Mouse (Mus musculus): ENCODE measurements at regions not wholly inside any gene's neighbourhood (a gene's known extent, or its start where the extent isn't known, plus 50 kb on each side); places are given as distances from the start of the nearest gene placed in this dataset.

- Histone ChIP-seq H3K4me2 (no peak overlapping the region), H3K4me3 (no peak overlapping the region), H3K27me3 (no peaks in the 10 kb centered on the region), H3K9ac (no peak overlapping the region), H3K36me3 (no peaks in the 10 kb centered on the region), H3K9me3 (no peaks in the 10 kb centered on the region), H3K27ac (no peak overlapping the region), H3K4me1 (no peaks in the 10 kb centered on the region)
- no peak for ATAC-seq (ENCODE audit: borderline replicate concordance, extremely low read depth, low FRiP score, low TSS enrichment)
- WGBS, result 31% methylated on average over 1 of the region's 1 CpGs
Measured at GRCm38 (mm10) chr9:112811946-112812345, 576.2 kb upstream of the Arpp21 start.

DNA sequence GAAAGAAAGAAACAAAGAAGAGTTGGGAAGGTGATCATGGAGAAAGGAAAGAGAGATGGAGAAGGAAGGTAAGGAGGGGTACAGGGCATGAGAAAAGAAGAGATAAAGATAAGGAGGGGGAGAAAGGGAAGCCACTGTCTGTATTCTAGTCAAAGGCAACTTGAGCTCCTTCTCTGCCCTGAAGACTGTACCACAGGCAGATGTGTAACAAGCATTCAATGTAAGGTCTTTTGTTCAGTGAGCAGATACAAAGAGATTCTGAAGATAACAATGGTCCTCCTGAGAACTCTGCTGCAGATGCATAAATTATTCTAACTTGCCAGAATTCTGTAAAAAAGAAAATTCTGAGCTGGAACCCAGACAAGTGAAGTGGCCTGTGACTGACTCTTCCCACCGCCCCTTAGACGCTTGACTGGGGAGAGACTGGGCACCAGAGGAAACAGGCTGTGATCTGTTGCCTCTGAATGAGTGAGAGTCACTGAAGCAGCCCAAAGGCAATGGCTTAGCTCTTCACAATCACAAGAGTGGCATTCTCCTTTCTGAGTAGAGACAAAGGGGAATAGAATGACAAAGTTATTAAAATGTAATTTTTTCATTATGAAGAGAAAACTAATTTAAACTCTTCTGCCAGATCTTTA, 564.0 kb upstream of the Arpp21 start:
- Histone ChIP-seq H3K27ac (no peak overlapping the region), H3K4me1 (no peaks in the 10 kb centered on the region), H3K4me2 (no peak overlapping the region), H3K4me3 (no peak overlapping the region), H3K9ac (no peak overlapping the region), H3K9me3 (no peaks in the 10 kb centered on the region), H3K36me3 (no peaks in the 10 kb centered on the region), H3K27me3 (no peaks in the 10 kb centered on the region)
- 74% methylated on average over 2 of the region's 2 CpGs for WGBS
- no peak for ATAC-seq (ENCODE audit: borderline replicate concordance, extremely low read depth, low FRiP score, low TSS enrichment)

DNA sequence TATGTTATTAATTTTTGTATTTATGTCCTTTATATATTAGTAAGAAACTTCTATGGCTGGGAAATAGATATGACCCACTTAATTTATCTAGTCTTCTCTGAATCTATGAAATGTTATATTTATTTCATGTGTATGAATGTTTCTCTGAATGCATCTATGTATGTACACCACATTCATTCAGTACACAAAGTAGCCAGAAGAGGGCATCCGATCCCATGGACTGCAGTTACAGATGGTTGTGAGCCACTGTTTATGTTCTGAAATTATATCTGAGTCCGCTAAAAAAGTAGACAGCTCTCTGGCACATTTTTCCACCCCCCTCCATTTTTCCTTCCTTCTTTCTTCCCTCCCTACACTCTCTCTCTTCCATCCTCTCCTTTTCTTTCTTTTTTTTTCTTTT, 557.8 kb upstream of the Arpp21 start:
- no peaks in the 10 kb centered on the region for H3K36me3 ChIP-seq
- no peak overlapping the region for H3K4me2 ChIP-seq
- no peaks in the 10 kb centered on the region for H3K9me3 ChIP-seq
- no peak overlapping the region for H3K9ac ChIP-seq
- H3K4me3 ChIP-seq, result no peak overlapping the region
- H3K27ac ChIP-seq, result no peak overlapping the region
- no peaks in the 10 kb centered on the region for H3K4me1 ChIP-seq
- H3K27me3 ChIP-seq, result no peaks in the 10 kb centered on the region
- no peak for ATAC-seq (ENCODE audit: borderline replicate concordance, extremely low read depth, low FRiP score, low TSS enrichment)
- 67% methylated on average over 2 of the region's 2 CpGs for WGBS

DNA sequence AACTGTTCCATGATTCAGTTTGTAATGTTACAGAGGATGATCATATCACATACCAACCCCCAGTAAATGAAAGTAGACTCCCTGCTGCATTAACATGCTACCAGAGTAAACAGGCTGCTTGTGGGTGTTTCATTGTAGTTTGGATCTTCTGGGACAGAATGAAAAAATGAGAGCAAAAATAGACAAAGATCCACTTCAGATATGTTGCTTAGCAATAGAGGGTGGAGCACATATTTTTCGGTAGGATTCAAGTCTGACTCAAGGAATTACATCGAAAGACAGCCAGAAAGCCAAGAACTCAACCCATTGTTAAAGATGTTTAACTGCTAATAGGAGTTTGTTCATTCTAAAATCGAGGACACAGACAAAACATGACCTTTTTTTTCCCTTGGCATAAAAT, 536.2 kb upstream of the Arpp21 start:
- Histone ChIP-seq H3K9ac (no peak overlapping the region), H3K27me3 (no peaks in the 10 kb centered on the region), H3K4me3 (no peak overlapping the region), H3K4me1 (no peaks in the 10 kb centered on the region), H3K4me2 (no peak overlapping the region), H3K36me3 (no peaks in the 10 kb centered on the region), H3K27ac (no peak overlapping the region), H3K9me3 (no peaks in the 10 kb centered on the region)
- ATAC-seq (ENCODE audit: borderline replicate concordance, extremely low read depth, low FRiP score, low TSS enrichment), result no peak
- 66% methylated on average over 3 of the region's 3 CpGs for WGBS

DNA sequence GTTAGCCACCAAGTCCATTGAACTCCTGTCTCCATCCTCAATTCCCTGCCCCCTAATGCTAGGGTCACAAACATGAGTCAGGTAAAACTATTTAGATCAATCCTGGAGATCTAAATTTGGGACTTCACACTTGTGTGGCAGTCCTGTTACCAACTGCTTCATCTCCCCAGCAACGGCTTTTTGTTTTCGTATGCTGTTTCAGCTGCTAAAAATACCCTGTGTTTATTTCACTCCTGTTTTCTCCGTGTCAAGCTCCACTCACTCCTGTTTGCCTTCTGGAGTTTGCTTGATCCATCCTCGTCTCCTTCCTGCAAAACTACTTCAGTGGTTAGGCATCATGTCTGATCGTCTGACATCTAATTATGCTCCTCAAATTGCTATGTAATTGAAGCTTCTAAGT, 508.9 kb upstream of the Arpp21 start:
- ATAC-seq (ENCODE audit: borderline replicate concordance, extremely low read depth, low FRiP score, low TSS enrichment), result no peak
- no peak overlapping the region for H3K4me2 ChIP-seq
- H3K9me3 ChIP-seq, result no peaks in the 10 kb centered on the region
- no peaks in the 10 kb centered on the region for H3K4me1 ChIP-seq
- H3K27me3 ChIP-seq, result no peaks in the 10 kb centered on the region
- no peak overlapping the region for H3K4me3 ChIP-seq
- no peaks in the 10 kb centered on the region for H3K36me3 ChIP-seq
- WGBS, result 41% methylated on average over 5 of the region's 5 CpGs
- H3K9ac ChIP-seq, result no peak overlapping the region
- no peak overlapping the region for H3K27ac ChIP-seq

- H3K4me1 ChIP-seq, result no peaks in the 10 kb centered on the region
- no peaks in the 10 kb centered on the region for H3K36me3 ChIP-seq
- ATAC-seq (ENCODE audit: borderline replicate concordance, extremely low read depth, low FRiP score, low TSS enrichment), result no peak
- H3K27me3 ChIP-seq, result no peaks in the 10 kb centered on the region
- H3K9ac ChIP-seq, result no peak overlapping the region
- 53% methylated on average over 1 of the region's 1 CpGs for WGBS
- no peaks in the 10 kb centered on the region for H3K9me3 ChIP-seq
- no peak overlapping the region for H3K4me3 ChIP-seq
- H3K4me2 ChIP-seq, result no peak overlapping the region
- no peak overlapping the region for H3K27ac ChIP-seq
Measured at GRCm38 (mm10) chr9:112743871-112744590, 508.3 kb upstream of the Arpp21 start.

DNA sequence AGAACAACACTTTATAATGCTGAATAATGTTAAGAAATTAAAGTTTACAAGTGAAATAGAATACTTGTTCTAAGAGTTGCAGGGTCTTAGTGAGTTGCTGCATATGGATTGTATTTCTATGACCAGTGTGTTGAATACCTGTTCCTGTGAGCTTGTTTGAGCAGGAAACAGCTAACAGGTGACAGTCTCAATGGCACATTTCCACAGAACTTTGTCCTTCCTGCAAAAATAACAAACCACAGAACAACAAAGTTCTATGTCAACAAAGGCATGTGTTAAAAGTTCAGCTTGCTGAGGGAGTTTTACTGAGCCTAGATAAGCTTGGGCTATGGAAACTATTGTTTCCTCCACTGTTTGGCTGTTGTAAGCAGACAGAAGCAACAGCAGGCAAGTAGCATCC, 500.0 kb upstream of the Arpp21 start:
- no peak overlapping the region for H3K4me2 ChIP-seq
- H3K4me1 ChIP-seq, result no peaks in the 10 kb centered on the region
- no peak overlapping the region for H3K4me3 ChIP-seq
- no peaks in the 10 kb centered on the region for H3K36me3 ChIP-seq
- no peaks in the 10 kb centered on the region for H3K9me3 ChIP-seq
- ATAC-seq (ENCODE audit: borderline replicate concordance, extremely low read depth, low FRiP score, low TSS enrichment), result no peak
- no peak overlapping the region for H3K27ac ChIP-seq
- no peaks in the 10 kb centered on the region for H3K27me3 ChIP-seq
- H3K9ac ChIP-seq, result no peak overlapping the region

DNA sequence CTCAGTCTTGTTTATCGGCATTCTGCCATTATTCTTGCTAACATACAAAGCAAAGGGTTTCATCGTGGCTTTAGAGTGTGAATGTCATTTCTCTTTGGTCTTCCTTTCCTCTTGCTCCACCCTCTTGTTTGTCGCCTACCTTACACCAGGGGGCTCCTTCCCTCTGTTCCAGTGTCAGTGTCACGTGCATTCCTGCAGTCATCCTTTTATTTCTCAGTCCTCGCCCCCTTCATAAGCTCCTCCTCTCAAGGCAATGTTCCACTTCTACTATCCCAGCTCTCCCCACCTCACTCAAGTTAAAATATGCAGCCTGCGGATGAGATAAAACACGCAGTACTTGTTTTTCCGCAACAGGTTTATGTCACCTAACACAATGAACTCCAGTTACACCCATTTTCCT, 489.8 kb upstream of the Arpp21 start:
- no peak for ATAC-seq (ENCODE audit: borderline replicate concordance, extremely low read depth, low FRiP score, low TSS enrichment)
- H3K36me3 ChIP-seq, result no peaks in the 10 kb centered on the region
- no peak overlapping the region for H3K4me2 ChIP-seq
- H3K27ac ChIP-seq, result no peak overlapping the region
- 38% methylated on average over 8 of the region's 8 CpGs for WGBS
- no peak overlapping the region for H3K9ac ChIP-seq
- no peaks in the 10 kb centered on the region for H3K27me3 ChIP-seq
- no peak overlapping the region for H3K4me3 ChIP-seq
- H3K9me3 ChIP-seq, result no peaks in the 10 kb centered on the region
- no peaks in the 10 kb centered on the region for H3K4me1 ChIP-seq

DNA sequence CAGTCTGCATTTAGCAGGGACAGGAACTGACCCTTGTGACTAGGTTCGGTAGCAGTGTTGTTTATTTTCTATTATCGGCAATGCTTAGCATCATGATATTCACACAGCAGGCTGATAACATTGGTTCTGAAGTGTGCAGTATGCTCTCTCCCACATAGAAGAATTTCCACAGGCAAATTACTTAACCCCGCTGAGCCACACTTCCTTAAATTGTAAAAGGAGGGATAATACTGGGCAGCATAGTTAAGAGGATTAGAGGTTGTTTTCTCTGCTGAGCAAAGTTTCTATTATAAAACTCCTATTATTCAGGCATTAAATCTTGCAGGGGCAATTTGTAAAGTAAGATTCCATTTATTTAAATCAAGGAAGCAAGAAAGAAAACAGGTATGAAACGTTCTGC, 489.4 kb upstream of the Arpp21 start:
- 44% methylated on average over 4 of the region's 4 CpGs for WGBS
- no peak for ATAC-seq (ENCODE audit: borderline replicate concordance, extremely low read depth, low FRiP score, low TSS enrichment)
- Histone ChIP-seq H3K9ac (no peak overlapping the region), H3K36me3 (no peaks in the 10 kb centered on the region), H3K4me1 (no peaks in the 10 kb centered on the region), H3K4me2 (no peak overlapping the region), H3K27ac (no peak overlapping the region), H3K9me3 (no peaks in the 10 kb centered on the region), H3K4me3 (no peak overlapping the region), H3K27me3 (no peaks in the 10 kb centered on the region)

DNA sequence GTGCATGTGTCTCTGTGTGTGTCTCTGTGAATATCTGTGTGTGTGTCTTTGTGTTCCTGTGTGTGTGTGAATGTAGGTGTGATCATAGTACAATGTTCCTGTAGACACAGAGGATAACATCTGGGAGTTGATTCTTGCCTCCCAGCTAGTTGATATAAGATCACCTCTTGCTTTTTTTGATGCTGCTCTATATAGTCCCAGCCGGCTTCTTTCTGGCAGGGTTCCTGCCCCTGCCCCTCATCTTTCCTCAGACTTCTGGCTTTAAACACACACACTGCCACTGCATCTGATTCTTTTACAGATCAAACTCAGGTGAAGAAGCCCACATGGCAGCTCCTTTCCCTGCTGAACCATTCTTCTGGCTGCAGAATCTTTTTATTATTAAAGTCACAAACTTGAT, 487.6 kb upstream of the Arpp21 start:
- no peaks in the 10 kb centered on the region for H3K9me3 ChIP-seq
- no peak overlapping the region for H3K9ac ChIP-seq
- ATAC-seq (ENCODE audit: borderline replicate concordance, extremely low read depth, low FRiP score, low TSS enrichment), result no peak
- 39% methylated on average over 1 of the region's 1 CpGs for WGBS
- no peaks in the 10 kb centered on the region for H3K36me3 ChIP-seq
- no peak overlapping the region for H3K4me3 ChIP-seq
- no peaks in the 10 kb centered on the region for H3K27me3 ChIP-seq
- H3K4me1 ChIP-seq, result no peaks in the 10 kb centered on the region
- no peak overlapping the region for H3K4me2 ChIP-seq
- H3K27ac ChIP-seq, result no peak overlapping the region

DNA sequence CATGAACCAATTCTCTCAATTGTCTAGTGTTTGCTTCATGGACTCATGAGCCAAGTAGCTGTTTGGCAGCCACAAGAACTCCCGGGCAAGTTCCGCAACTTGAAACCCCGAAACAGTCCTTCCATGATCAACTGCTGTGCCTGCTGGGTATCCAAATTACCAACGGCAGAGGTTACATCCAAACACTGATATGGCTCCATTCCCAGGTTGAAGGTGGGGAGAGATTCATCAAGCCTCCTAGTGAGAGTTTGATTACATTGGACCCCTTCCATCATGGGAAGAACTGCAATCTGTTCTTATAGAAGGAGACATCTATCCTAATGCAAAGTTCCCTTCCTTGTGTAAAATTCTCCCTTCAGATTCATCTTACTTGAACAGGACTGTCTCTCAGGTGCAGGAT, 486.8 kb upstream of the Arpp21 start:
- H3K4me1 ChIP-seq, result no peaks in the 10 kb centered on the region
- H3K27me3 ChIP-seq, result no peaks in the 10 kb centered on the region
- ATAC-seq (ENCODE audit: borderline replicate concordance, extremely low read depth, low FRiP score, low TSS enrichment), result no peak
- no peak overlapping the region for H3K27ac ChIP-seq
- no peaks in the 10 kb centered on the region for H3K36me3 ChIP-seq
- H3K9me3 ChIP-seq, result no peaks in the 10 kb centered on the region
- H3K4me3 ChIP-seq, result no peak overlapping the region
- H3K9ac ChIP-seq, result no peak overlapping the region
- 83% methylated on average over 4 of the region's 4 CpGs for WGBS
- H3K4me2 ChIP-seq, result no peak overlapping the region

DNA sequence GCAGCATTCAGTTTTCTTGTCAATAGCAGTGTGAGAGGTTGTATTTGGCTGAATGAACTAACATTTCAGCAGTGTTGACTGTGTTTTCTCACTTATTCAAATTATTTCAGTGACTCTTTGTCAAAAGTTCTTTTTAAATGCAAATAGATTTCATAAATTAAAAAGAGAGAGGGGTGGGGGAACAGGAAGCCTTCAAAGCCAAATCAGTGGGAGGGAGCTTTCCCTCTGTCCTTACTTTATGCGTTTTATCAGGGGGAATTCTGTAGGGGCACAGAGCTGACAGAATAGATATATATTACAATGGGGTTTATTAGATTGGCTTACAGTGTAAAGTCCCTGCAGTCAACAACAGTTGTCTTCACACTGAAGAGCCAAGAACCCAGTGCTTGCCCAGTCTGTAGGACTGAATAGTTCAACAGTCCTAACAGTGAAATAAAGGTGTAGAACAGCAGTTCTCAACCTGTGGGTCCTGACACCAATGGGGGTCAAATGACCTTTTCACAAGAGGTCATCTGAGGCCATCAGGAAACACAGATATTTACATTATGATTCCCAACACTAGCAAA, 479.5 kb upstream of the Arpp21 start:
- H3K4me2 ChIP-seq, result no peak overlapping the region
- no peak overlapping the region for H3K27ac ChIP-seq
- ATAC-seq (ENCODE audit: borderline replicate concordance, extremely low read depth, low FRiP score, low TSS enrichment), result no peak
- no peaks in the 10 kb centered on the region for H3K9me3 ChIP-seq
- H3K4me3 ChIP-seq, result no peak overlapping the region
- H3K9ac ChIP-seq, result no peak overlapping the region
- H3K36me3 ChIP-seq, result no peaks in the 10 kb centered on the region
- H3K4me1 ChIP-seq, result no peaks in the 10 kb centered on the region
- WGBS, result 65% methylated on average over 1 of the region's 1 CpGs
- H3K27me3 ChIP-seq, result no peaks in the 10 kb centered on the region

All from lung, embryonic 15.5 days (tissue).